Mouse (Mus musculus): Measurements from ENCODE around the gene Col4a6.

The Col4a6 gene

DNA sequence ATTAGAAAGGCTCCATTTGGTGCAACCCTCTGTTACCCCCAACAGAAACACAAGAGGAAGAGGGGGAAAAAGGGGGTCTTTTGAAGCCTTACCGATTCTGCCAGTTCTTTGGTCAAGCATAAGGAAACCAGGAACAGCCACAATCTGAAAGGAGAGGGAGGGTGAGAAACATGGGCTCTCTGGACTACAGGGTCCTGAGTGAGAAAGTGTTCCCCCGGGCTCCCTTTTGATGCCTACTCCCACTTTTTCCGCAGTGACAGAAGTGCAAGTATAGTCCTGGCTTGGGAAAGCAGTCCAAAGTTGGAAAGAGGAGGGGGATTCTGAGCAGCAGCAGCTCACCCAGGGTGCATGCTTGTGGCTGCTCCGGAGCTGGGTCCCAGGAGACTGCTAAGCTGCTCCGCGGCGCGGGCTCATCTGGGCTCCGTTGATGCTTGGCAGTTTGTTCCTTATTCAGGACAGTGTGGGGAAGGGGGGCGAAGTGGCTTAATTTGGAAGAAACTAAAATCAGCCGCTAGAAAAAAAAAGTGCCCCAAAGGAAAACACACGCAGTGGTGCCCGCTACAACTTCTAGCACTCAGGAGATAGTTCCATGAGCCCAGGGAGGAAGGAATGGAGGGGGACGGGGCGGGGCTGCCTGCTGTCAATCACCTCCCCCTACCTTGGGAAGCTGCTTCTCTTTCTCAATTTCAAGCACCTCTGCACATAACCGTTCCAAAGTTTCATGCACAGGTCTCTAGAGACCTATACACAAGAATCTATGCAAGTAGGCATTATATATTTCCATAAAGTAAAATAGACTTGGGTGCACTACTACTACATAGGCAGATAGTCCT lies at the start of gene Col4a6:
Gene Col4a6 (minus strand): TSS at position 607 of the 833 bp plus-strand sequence.
- in situ Hi-C loops (cut with MboI, MseI): no loop called here

DNA sequence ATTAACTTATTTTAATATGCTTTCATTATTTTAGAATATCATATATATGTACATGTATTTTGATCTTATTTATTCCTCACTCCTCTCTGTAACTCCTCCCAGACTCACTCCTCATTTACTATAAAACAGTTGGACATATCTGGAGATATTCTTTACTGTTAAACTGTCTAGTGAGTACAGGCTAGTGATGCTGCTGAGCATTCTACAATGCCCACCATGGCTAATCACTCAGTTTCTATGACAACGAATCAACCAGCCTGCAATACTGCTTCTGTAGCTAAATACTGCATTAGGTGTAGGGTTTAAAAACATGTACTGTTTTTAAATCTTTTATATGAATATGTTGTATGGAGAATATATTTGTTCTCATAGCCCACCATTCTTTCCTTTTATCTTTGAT lies 29.2 kb upstream of the Col4a6 start:
- in situ Hi-C loops (cut with MboI, MseI): no loop called here

DNA sequence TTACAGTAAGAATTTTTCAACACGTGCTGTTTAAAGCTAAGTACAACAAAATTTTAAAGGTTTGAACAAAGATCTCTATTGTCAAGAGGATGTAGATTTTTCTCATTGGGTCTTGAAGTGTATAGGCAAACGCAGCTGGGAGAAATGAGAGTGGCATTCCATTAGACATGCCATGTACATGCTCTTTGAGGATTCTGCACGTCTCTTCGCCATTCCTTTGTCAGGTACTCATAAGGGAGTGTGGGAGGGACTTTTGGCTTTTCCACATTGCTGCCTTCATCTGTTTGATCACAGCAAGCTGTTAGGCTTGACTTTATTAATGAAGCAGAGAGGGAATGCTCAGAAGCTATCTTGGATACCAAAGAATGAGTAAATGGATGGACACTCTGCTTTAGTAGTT lies 20.7 kb upstream of the Col4a6 start:
- in situ Hi-C loops (cut with MboI, MseI): no loop called here

DNA sequence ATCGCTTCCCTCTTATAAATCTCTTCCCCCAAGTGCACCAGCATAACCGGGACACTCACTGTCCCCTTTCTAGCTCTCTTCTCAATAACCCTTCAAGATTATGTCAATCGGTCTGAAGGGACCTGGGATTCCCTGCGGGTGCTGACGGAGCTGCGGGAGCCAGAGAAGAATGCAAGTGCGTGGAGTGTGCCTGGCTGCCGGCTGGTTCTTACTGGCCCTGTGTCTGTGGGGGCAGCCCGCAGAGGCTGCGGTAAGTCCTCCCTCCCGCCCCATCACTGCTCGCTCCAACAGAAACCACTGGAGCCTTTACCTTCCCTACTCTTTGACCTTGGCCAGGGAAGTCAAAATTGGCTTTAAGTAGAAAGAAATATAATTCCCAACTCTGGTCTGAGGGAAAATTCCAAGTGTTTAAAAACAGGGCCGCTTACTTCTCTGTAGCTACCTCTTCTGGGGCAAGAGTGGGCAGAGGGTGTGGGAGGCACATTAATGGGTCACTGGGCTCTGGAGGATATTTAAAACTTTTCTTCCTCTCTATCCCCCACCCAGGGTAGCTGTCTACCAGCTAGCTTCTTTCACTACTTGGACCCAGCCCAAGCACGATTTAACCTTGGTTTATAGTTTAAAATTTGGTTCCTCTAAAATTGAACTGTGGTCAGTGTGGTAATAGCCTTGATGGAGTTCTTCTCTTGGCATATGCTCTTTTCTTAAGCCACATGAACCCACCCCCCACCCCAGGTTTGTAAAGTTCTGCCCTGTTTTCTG lies 1.9 kb upstream of the Col4a6 start:
- in situ Hi-C loops (cut with MboI, MseI): no loop called here

DNA sequence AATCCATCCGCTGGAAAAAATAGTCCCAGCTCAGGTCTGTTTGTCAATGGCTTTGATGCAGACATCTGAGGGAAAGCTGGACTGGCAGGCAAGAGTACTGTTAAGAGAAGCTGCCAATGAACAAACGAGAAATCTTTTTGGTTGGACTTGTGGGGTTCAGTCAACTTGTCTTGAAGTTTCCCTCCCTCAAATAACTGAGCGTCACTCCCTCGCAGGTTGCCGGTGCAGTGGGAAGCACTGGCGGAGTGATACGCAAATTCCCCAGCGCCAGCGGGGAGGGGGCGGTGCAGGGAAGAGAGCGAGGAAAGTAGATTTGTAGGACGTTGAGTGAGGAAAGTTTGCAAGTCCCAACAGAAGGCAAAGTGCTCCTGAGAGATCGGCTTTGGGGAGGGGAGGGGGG lies 1.2 kb upstream of the Col4a6 start, which contains the start of gene Col4a5:
Gene Col4a5 (plus strand): TSS at position 276 of the 400 bp plus-strand sequence.
- in situ Hi-C loops (cut with MboI, MseI): no loop called here

DNA sequence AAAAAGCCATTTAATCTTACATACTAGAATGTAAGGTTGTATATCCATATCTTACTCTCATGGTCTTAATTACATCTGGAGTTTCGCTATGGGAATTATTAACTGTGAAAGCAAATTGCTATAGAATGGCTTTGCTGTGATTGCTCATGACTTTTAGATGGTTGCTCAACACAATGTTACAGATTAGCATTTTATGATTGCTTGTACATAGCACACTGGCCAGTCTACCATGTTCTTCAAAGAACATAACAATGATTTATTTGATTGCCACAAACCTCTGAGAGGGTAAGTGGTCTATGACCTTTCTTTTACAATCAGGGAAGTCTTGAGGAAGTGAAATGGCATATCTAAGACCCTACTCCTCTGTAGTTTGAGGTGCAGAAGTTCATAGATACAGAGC lies 25.9 kb downstream of the Col4a6 start:
- in situ Hi-C loops (cut with MboI, MseI): no loop called here

DNA sequence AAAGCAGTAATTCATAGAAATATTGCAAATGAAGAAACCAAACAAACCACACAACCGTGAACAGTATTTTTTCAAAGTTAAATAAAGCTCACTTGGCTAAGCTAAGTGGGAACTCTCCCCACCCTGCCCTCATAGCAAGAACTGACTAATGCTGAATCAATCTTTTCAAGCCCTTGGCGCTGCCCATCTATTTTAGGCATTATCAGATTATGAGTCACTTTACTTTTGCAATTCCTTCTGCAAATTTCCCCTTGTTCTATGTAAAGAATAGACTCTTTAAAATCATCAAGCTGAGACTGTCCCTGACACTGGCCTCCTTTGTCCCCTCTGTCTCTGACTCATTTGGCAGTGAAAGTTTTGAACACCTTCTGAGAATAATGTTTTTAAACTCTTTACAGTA lies 34.5 kb downstream of the Col4a6 start:
- in situ Hi-C loops (cut with MboI, MseI): no loop called here

DNA sequence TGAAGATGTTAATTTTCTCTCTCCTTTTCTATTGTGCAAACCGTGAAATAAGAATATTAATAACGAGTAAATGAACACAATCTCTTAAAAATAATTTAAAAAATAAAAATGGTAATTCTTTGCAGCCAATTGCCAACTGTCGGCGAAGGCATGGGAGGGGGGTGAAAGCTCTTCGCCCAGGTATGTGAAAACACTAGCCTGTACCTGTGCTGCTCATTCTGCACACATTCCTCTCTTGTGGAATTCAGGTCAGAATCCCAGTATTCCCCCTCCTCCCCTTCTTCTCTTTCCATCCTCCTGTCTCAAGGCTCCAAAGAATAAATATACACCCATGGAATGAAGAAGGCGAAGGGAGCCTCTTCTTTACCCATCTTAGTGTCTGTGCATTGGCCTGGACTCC lies 37.1 kb downstream of the Col4a6 start:
- in situ Hi-C loops (cut with MboI, MseI): no loop called here

DNA sequence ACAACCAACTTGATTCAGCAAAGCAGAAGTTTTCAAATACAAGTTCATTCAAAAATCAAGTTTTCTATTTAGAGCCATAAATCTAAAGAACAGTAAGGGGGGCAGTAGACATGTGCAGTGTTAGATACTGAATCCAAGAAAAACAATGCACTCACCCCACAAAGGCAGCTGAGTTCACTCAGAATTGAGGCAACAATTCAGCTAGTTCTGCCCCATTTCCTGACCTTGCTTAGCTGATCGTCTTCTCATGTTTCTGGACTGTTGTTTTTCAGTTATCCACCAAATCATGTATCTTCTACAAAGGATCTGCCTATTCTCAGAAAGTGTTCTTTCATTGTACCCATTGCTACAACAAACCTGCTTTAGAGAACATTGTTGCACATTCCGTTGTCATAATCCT lies 58.6 kb downstream of the Col4a6 start:
- in situ Hi-C loops (cut with MboI, MseI): no loop called here

DNA sequence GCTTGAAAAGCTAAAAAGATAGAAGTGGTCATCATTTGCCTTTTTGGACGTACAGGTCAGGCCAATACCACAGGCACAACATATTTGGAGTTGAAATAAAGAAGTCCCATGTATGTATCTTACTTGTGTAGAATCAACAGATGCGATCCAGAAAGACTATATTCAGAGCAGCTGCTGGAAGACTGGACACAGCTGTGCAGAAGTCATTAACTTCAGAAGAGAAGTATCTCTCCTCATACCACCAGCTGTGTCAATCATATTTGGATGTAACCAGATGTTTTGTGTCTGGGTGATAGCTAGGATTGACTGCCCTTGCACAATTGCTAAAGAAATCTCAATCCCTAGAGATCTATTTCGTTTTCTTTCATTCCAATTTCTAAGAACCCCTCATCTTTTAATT lies 77.6 kb downstream of the Col4a6 start:
- in situ Hi-C loops (cut with MboI, MseI): no loop called here

DNA sequence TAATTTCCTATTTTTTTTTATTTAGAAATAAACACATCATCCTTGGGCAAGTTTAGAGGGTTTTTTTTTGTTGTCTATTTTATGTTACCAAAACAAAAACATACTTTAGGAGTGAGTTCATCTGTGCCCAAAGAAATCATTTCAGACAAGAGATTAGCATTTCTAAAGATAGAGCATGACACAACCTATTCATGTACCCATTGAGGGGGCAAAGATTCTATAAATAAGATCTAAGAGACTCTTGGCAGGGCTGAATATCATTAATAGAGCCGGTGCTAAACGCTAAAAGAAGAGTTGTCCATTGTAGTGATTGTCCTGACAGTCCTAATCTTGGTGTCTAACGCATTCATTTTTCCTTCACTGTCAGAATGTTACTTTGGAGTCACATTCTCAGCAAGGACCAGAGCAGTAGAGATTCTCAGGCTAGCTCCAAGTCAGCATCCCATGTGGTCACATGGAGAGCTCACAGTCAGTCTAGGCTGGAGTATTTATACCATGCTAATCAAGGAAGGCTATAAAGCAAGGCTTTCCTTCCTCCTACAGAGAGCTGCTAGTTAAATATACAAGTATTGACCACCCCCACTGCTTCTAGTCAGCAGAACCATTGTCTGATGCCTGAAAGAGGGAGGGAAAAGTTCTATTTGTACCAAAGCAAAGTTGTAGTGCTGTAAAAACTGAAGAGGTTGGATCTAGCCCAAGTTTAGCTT lies 88.3 kb downstream of the Col4a6 start:
- in situ Hi-C loops (cut with MboI, MseI): no loop called here

DNA sequence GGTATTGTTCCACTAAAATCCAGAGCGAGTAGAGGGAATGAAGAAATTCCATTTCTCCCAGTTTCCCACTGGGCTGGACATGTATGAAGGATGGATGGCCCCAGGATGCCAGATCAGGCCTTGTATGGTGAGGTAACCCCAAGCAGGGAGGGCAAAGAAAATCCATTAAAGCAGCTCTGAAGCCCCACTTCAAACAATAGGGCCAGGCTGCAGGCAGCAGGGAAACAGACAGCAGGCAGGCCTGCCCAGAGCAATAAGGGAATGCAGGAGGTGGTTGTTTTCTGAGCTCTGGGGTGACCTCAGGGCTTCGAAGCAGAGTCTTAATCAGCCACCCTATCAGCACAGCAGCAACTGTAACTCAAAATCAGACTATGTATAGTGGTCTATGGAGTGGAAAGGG lies 89.2 kb downstream of the Col4a6 start:
- in situ Hi-C loops (cut with MboI, MseI): no loop called here

DNA sequence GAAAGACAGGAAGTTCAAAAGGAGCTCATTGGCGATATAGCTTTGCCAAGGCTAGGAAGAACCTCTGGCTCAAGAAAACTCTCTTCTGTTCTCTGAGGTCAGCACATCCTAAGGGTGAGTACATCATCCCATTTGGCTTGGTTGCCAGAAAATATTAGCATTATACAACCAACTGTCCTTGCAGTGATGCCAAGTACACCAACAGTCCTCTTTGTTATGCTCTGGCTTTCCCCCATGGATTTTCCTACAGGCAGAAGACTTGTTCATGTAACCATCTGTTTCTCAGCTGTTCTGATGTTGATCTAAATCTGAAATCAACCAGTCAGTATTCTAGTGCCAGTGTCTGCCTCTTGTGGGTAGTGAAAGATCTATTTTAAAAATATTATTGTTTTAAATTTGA lies 103.6 kb downstream of the Col4a6 start:
- in situ Hi-C loops (cut with MboI, MseI): no loop called here

DNA sequence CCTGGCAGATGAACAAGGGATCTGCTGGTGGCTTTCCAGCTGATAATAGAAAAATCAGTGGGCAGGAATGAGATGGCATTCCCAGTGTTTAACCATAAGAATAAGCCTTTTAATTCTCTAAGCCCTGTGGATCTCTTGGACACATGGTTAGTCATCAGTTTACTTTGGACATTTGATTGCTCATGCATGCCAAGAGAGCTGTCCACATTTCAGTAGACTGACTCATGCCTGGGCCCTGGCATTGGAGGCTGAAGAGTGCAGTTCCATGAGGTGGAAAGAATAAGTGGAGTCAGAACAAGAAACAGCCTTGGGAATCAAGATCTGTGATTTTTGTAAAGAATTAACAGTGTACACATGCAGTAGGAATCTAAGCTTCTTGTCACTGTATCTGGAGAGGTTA lies 110.5 kb downstream of the Col4a6 start:
- in situ Hi-C loops (cut with MboI, MseI): no loop called here

DNA sequence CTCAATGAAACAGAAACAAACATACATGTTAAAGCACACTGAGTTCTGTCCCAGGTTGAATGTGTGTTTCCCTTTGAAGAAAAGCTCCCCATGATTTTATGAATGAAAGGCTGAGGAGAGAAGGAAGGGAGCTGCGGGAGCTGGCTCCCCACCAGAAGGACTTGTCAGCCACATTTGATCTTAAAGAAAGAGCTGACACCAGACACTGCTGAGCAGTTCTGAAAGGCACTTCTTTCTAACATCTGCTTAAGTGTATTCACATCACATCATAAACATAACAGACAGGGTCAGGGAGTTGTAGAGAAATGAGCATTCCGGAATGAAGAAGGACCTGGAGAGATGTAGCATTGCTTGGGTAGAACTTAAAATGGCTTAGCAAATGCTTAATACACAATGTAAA lies 132.5 kb downstream of the Col4a6 start:
- in situ Hi-C loops (cut with MboI, MseI): loop anchor here (10.0 kb wide), 1 partner anchor 467 kb away; no protein-coding TSS in a partner anchor

DNA sequence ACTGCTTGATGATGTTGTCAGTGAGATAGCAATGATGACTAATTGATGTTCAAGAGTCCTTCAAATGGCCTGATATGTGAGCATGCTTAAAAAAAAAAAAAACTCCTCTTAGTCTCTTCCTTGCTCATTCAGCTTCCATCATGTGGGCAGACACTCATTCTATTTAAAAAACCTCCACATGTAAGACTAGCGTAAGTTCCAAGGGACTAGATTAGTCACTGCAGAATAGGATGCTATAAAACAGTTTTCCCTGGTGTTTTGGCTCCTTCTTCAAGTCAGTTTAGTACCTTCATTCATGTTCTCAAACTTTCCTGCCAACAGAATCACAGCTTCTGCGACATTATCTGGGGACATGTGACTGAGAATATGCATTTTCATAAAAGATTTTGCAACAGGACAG lies 145.8 kb downstream of the Col4a6 start:
- in situ Hi-C loops (cut with MboI, MseI): no loop called here

DNA sequence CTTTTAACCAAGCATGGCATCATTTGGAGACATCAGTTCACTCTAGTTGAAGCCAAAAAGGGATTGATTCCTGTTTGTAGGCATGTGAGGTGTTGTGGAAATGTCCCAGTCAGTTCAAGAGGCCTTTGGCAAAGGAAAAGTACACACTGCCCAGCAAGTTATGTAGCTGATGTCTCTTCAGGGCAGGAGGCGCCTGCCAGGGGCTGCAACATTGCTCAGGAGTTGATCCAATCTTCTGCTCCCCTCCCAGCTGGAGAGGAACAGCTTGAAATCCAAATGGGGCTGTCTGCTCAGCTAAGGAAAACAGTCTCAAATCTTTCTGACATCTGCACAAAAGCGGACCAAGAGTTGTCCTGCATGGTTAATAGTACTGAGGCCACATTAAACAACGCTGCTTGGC lies 149.7 kb downstream of the Col4a6 start:
- in situ Hi-C loops (cut with MboI, MseI): no loop called here

DNA sequence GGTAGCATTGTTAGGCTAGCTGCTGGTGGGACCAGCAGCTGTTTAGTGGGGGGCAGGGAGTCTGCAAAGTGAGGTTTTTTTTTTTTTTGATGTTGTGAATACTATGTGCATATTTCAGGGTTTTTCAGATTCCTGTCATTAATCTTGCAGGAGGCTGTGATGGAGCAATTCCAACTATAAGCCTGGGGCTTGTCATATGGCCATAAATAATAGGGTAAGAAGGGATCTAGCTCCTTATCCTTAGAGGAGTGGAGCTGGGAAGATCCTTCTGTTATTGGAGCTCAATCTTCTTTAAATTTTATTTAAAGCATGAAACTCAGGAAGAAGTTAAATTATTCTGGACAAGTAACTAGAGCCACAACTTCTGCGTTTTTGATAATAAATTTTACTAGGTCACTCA lies 157.7 kb downstream of the Col4a6 start:
- in situ Hi-C loops (cut with MboI, MseI): no loop called here

DNA sequence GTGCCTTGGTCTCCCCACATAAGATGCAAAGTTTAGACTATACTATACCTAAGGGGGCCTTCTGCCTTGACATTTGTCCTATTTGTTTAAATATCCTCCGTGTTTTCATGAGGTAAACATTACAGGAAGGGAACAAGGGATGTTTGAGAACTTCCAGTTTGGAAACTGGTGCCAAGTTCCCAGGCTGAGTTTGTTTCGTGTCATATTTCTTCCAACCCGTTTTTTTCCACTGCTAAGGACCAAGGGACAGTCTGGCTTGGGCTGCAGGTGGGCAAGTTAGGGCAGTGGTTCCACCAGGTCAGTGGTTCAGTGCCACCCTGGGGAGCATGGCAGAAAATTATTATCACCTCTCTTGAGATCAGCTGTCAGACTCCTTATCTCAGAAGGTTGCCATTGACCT lies 158.1 kb downstream of the Col4a6 start:
- in situ Hi-C loops (cut with MboI, MseI): no loop called here

DNA sequence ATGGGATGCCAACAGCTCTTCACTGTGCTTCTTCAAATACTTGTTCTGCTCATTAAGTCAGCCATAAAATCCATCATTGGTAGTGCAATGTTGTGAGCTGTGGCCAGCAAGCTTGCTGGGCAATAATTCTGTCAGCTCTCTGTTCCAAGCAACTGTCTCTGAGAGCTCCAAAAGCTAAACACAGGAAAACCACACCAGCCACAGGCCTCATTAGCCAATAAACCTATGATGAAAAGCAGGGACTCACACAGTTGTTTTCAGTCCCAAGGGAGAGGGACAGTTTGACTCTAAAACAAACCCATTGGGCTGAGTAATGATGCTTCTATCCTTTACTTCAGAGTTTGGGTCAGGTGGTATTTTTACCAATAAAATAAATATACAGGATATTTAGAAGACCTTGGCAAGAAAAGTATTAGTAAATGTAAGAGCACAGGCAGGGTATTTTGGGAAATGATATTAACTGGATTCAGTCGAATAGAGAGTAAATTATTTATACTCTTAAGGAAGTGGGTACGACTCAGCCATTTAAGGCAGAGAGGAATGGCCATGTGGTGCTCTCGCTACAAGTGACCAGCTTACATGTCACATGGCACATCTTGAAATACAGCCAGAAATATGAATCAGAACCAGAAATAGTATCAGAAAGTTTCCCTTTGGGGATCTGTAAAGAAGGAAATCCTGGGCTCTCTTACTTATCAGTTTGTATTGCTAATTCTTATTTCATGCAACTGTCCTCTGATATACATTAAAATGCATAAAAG lies 181.0 kb downstream of the Col4a6 start:
- in situ Hi-C loops (cut with MboI, MseI): no loop called here

DNA sequence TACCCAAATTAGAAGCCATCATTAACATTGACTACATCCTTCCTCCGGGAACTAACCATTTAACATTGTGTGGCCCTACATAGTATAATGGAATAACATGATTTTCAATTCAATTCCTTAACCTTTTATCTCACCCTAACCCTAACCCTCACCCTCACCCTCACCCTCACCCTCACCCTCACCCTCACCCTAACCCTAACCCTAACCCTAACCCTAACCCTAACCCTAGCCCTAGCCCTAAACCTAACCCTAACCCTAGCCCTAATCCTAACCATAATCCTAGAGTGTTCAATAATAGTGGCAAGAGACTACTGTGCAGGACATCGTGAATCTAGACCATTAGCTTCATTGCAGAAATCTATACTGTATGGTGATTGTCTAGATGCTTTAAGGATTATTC lies 197.5 kb downstream of the Col4a6 start:
- in situ Hi-C loops (cut with MboI, MseI): no loop called here

DNA sequence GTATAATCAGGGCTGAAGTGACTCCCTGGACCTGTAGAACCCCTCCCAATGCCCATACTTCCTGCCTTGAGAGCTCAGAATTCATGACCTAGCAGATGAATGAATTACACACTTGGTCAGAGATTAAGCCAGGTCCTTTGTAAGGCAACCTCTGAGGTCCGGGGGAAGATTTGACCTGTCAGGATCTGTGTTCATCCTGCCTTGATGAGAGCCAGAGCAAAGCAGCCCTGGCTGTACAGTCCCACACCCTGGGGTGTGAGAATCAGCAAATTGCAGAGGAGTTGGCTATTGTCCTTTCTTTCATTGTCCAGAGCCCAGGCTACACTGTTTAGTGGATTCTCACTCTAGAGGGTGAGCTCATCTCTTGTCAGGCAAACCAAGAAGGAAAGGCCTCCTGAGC lies 207.9 kb downstream of the Col4a6 start:
- in situ Hi-C loops (cut with MboI, MseI): no loop called here
